Mouse (Mus musculus) olfactory bulb, adult 2 months (tissue): ENCODE data around the gene Acbd4.

Source experiments
- CTCF ChIP-seq: fragments of 200-500 bp; IDR thresholded peaks from 2 replicates; pipeline ENCODE4 v1.5.1; 2012; ENCODE audit warnings: low read depth, mild to moderate bottlenecking, low read length, moderate library complexity; ENCODE audit not compliant: insufficient read depth
- POLR2A ChIP-seq: fragments of 200-500 bp; IDR thresholded peaks from 2 replicates; pipeline ENCODE4 v1.6.1; 2012; ENCODE audit warnings: mild to moderate bottlenecking, low read depth, low read length, moderate library complexity; ENCODE audit not compliant: insufficient read depth

DNA sequence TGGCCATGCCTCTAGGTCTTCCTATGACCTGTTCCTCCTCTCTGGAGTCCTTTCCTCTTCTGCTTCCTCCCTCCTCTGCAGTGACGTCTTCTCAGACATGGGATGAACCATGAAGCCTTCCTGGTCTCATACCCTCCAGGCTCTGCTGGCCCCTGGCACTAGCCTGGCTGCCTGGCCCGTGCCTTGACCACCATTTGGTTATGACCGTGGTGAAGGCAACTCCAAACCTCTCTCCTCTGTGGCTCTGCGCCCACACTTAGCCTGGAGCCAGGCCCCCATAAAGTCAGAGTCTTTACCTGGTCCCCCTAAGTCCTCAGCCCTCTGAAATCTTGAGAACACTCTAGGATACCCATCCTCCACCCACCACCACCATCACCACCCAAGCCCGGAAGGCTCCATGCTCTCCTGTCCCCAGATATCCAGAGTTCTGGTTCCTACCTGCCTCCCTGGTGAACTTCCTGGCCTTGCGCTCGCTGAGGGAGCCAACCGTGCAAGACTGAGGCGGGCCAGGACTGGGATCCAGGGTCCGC lies 27.3 kb upstream of the Acbd4 start:
- TF ChIP-seq CTCF (no peak), POLR2A (no peak)
